Comparison of ENCODE assay signal across 7 mouse cellular contexts in the genomic region with DNA sequence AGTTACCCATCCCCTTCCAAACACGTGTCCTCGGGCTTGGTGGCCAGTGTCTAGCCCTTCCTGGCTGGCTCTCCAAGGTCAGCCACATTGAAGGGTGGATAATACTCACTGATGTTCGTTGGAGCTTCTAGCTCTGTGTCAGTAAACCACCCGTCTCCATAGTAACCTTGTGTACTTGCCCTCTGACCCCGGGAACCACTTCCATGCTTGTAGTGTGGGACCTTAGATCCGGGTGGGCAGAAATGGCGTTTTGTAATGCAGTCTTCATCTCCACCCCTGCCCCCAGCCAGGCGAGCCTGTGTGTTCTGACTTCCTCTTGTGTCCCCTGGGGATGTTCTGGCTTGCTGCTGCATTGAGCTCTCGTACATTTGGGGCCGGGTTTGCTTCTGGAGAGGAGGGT. TPM values are rescaled to one million over a fixed set of nuclear protein-coding genes. Genes with fewer than 3 reads are reported as not detected.
DNase-seq lines count a peak whose midpoint lies in the region; ATAC-seq and TF ChIP-seq lines count a peak whose summit lies in the region.

No protein-coding gene starts in this region.

- WGBS in liver, postnatal 0 days (ENCODE audit: insufficient replicate concordance): 10% methylated on average over 10 of the region's 10 CpGs

- H3K4me3 ChIP-seq in ES-E14 (ENCODE audit: insufficient read depth in 1 of 2, low read depth in 1 of 2, low read length in 2 of 2, poor library complexity in 1 of 2, severe bottlenecking in 1 of 2): no peak overlapping the region
- H3K4me3 ChIP-seq in liver, postnatal 0 days (ENCODE audit: low read depth, low read length): no peak overlapping the region

- no peaks in the 10 kb centered on the region for H3K27me3 ChIP-seq in liver, postnatal 0 days (ENCODE audit: insufficient read depth, low read length)

- no peak for TF ChIP-seq EP300 in liver, postnatal 0 days (IDR thresholded peaks at IDR 0.05; ENCODE audit: low read depth)

- peak overlapping the region; percentile 2; the same call in 1 of the 2 replicates for H3K27ac ChIP-seq in ES-E14 (ENCODE audit: insufficient read depth, low read depth, low read length, poor library complexity, severe bottlenecking)
- H3K27ac ChIP-seq in liver, postnatal 0 days (ENCODE audit: low read depth): peak overlapping the region; percentile 90

- DNase-seq in A20 (ENCODE audit: low read depth, low spot score) (peak; percentile 76), ES-E14 (ENCODE audit: low read depth, low spot score) (no peak)
- peak; percentile 31 for DNase-seq in heart, postnatal 25 days (ENCODE audit: low spot score)
- DNase-seq in liver, postnatal 0 days: peak; percentile 59
- DNase-seq in testis, postnatal 14 days (ENCODE audit: low spot score): peak; percentile 38
- DNase-seq in cerebellum, postnatal 14 days: no peak
- no peak for DNase-seq in urinary bladder, postnatal 4 days (ENCODE audit: low spot score in 2 of 2)

- ATAC-seq in liver, postnatal 0 days: peak; percentile 63

- H3K9me3 ChIP-seq in ES-E14 (ENCODE audit: control insufficient read depth, insufficient read depth, low read depth, low read length): no peaks in the 10 kb centered on the region
- H3K9me3 ChIP-seq in liver, postnatal 0 days (ENCODE audit: low read length): no peaks in the 10 kb centered on the region

- peaks cover 2 to 9% of the 10 kb centered on the region in 2 experiments; a peak in 1 of 4 replicates for H3K4me1 ChIP-seq in ES-E14 (ENCODE audit: control insufficient read depth in 2 of 2, insufficient read depth in 2 of 2, low read length in 2 of 2, poor library complexity in 1 of 2)
- H3K4me1 ChIP-seq in liver, postnatal 0 days (ENCODE audit: insufficient read depth): peaks cover 66% of the 10 kb centered on the region

- no peak for TF ChIP-seq CTCF in liver, postnatal 0 days (IDR thresholded peaks at IDR 0.05; ENCODE audit: low read depth)

- peak overlapping the region; percentile 56 for H3K4me2 ChIP-seq in liver, postnatal 0 days (ENCODE audit: low read depth, low read length)

- no peak overlapping the region for H3K9ac ChIP-seq in ES-E14 (ENCODE audit: insufficient read depth, low read depth, low read length, poor library complexity, severe bottlenecking)
- no peak overlapping the region for H3K9ac ChIP-seq in liver, postnatal 0 days (replicated peaks)

- in situ Hi-C loops in ES-E14 (cut with MboI; ENCODE audit: low sequenced_read_pairs in 2 of 2, unreplicated experiment in 2 of 2): no loop called here

- H3K36me3 ChIP-seq in ES-E14 (ENCODE audit: control insufficient read depth, insufficient read depth, low read length, poor library complexity, severe bottlenecking): 0 out of 2 replicates have a peak, but pooled peaks cover 2% of the 10 kb centered on the region
- no peaks in the 10 kb centered on the region for H3K36me3 ChIP-seq in liver, postnatal 0 days (replicated peaks; ENCODE audit: insufficient read depth, low read length)

- intact Hi-C loops in heart, postnatal 25 days (cut with DNase I): no loop called here

TF ChIP-seq in ES-E14, 5 proteins besides CTCF, POLR2A, EP300 and RAD21:
- no peak for TF ChIP-seq ZC3H11A (IDR thresholded peaks at IDR 0.05; ENCODE audit: borderline replicate concordance, low read depth, low read length)
- TF ChIP-seq HCFC1 (IDR thresholded peaks at IDR 0.05; ENCODE audit: borderline replicate concordance, insufficient read depth, low read length): no peak
- TF ChIP-seq ZNF384 (IDR thresholded peaks at IDR 0.05; ENCODE audit: low read depth, low read length): no peak
- TF ChIP-seq MAFK (IDR thresholded peaks at IDR 0.05; ENCODE audit: insufficient read depth, low read depth, low read length): no peak
- TF ChIP-seq CHD2 (IDR thresholded peaks at IDR 0.05; ENCODE audit: low read depth, low read length): no peak

RNA-seq across cellular contexts. Expression of a gene that starts 28.8 kb away (rescaled TPM):
- 1.2 and 2.2 TPM in 2 replicates for total RNA-seq in ES-E14 (2012; rRNA removed)
- 1 to 10 TPM; 2.4 to 4.2 TPM for total RNA-seq in heart, postnatal 25 days (2021)
- 0.80 and 1.8 TPM in 2 replicates for polyA plus RNA-seq in liver, postnatal 0 days (2015; fragmentation: Nextera tagmentation; extraction: Ambion mirVana)

Comparison
In these comparisons a context has a peak if more than half of its experiments do, and no peak if none do; other contexts are left out.
1. DNase-seq: peak in A20 (single experiment), heart, postnatal 25 days (single experiment), liver, postnatal 0 days (single experiment) and testis, postnatal 14 days (single experiment); none in ES-E14 (single experiment), cerebellum, postnatal 14 days (0 of 2) and urinary bladder, postnatal 4 days (0 of 2).